Mouse (Mus musculus) MN1 (cell line): ENCODE results near the gene Uvrag.

ENCODE experiments used
- DNase-seq: peaks from one replicate; pipeline ENCODE4 v3.0.0-alpha.2; 2016; ENCODE audit warnings: low spot score

Uvrag gene

GRCm38 (mm10) chr7:99164873-99165410, 24.0 kb upstream of the Uvrag start:
- no peak for DNase-seq

- DNase-seq = no peak
These were observed 21.5 kb upstream of the Uvrag start for GRCm38 (mm10) chr7:99162462-99162861.

GRCm38 (mm10) chr7:99161961-99162360, 21.0 kb upstream of the Uvrag start:
- DNase-seq = no peak

- DNase-seq = no peak
These were observed 20.6 kb upstream of the Uvrag start for GRCm38 (mm10) chr7:99161529-99161928.

- no peak for DNase-seq
These were observed 20.1 kb upstream of the Uvrag start for GRCm38 (mm10) chr7:99160995-99161394.

GRCm38 (mm10) chr7:99159446-99159845, 18.5 kb upstream of the Uvrag start:
- no peak for DNase-seq

GRCm38 (mm10) chr7:99158904-99159303, 18.0 kb upstream of the Uvrag start:
- no peak for DNase-seq

- no peak for DNase-seq
These were observed 17.1 kb upstream of the Uvrag start for GRCm38 (mm10) chr7:99158011-99158410.

- DNase-seq = no peak
These were observed 15.8 kb upstream of the Uvrag start for GRCm38 (mm10) chr7:99156737-99157136.

- peak; percentile 68 for DNase-seq
These were observed 14.7 kb upstream of the Uvrag start for GRCm38 (mm10) chr7:99155311-99156289.

GRCm38 (mm10) chr7:99154648-99155151, 13.8 kb upstream of the Uvrag start:
- peak; percentile 16 for DNase-seq

- DNase-seq = no peak
These were observed 12.8 kb upstream of the Uvrag start for GRCm38 (mm10) chr7:99153686-99154202.

GRCm38 (mm10) chr7:99152756-99153155, 11.8 kb upstream of the Uvrag start:
- no peak for DNase-seq

- peak; percentile 98 for DNase-seq
These were observed 10.4 kb upstream of the Uvrag start for GRCm38 (mm10) chr7:99151342-99151741.

GRCm38 (mm10) chr7:99149017-99149416, 8.1 kb upstream of the Uvrag start:
- no peak for DNase-seq

- no peak for DNase-seq
These were observed 6.6 kb upstream of the Uvrag start for GRCm38 (mm10) chr7:99147494-99147893.

GRCm38 (mm10) chr7:99146906-99147305, 6.0 kb upstream of the Uvrag start:
- DNase-seq = no peak

GRCm38 (mm10) chr7:99146011-99146410, 5.1 kb upstream of the Uvrag start:
- no peak for DNase-seq

GRCm38 (mm10) chr7:99144616-99145015, 3.7 kb upstream of the Uvrag start:
- no peak for DNase-seq

GRCm38 (mm10) chr7:99143244-99143643, 2.3 kb upstream of the Uvrag start:
- DNase-seq = no peak

GRCm38 (mm10) chr7:99141919-99142606, 1.1 kb upstream of the Uvrag start:
- DNase-seq = peak; percentile 23

GRCm38 (mm10) chr7:99140511-99140910, 430 bp downstream of the Uvrag start:
- DNase-seq = peak; percentile 41
